In genomic region chr1:72832715-72833153, GRCm38 (mm10) we compare ENCODE assay signal across 11 mouse cellular contexts. TPM values are rescaled to one million over a fixed set of nuclear protein-coding genes. Genes with fewer than 3 reads are reported as not detected.
A peak's percentile ranks its signal among the peaks of the same experiment; 100 is the strongest.
DNase-seq lines count a peak whose midpoint lies in the region; ATAC-seq lines count a peak whose summit lies in the region.
"Had no signal": no experiment of that assay in that cellular context is flagged by ENCODE, and none has a peak within 500 bp of the region (broad histone marks: within the 10 kb centered on the region; RNA-seq: fewer than 3 reads in every experiment).

No protein-coding gene starts in this region.

- H3K4me2 ChIP-seq in hindbrain, embryonic 13.5 days: no peak overlapping the region
- no peak overlapping the region for H3K4me2 ChIP-seq in hindbrain, embryonic 11.5 days (replicated peaks; ENCODE audit: low read depth, low read length)
- no peak overlapping the region for H3K4me2 ChIP-seq in forebrain, embryonic 12.5 days
- no peak overlapping the region for H3K4me2 ChIP-seq in kidney, embryonic 16.5 days (replicated peaks; ENCODE audit: low read depth, low read length)
- H3K4me2 ChIP-seq: heart, embryonic 12.5 days had no signal

- no peaks in the 10 kb centered on the region for H3K27me3 ChIP-seq in hindbrain, embryonic 13.5 days
- no peaks in the 10 kb centered on the region for H3K27me3 ChIP-seq in hindbrain, embryonic 11.5 days (ENCODE audit: control insufficient read depth, insufficient read depth, low read length)
- no peaks in the 10 kb centered on the region for H3K27me3 ChIP-seq in forebrain, embryonic 12.5 days
- H3K27me3 ChIP-seq in kidney, embryonic 16.5 days (ENCODE audit: insufficient read depth, low read length): no peaks in the 10 kb centered on the region
- H3K27me3 ChIP-seq: heart, embryonic 12.5 days had no signal

- H3K4me3 ChIP-seq in hindbrain, embryonic 13.5 days: no peak overlapping the region
- H3K4me3 ChIP-seq in hindbrain, embryonic 11.5 days (ENCODE audit: low read depth, low read length): no peak overlapping the region
- H3K4me3 ChIP-seq in forebrain, embryonic 12.5 days (replicated peaks): no peak overlapping the region
- H3K4me3 ChIP-seq in kidney, embryonic 16.5 days (ENCODE audit: low read length): no peak overlapping the region
- H3K4me3 ChIP-seq: heart, embryonic 12.5 days had no signal

- H3K27ac ChIP-seq in hindbrain, embryonic 13.5 days: peak overlapping the region; percentile 66
- no peak overlapping the region for H3K27ac ChIP-seq in hindbrain, embryonic 11.5 days (ENCODE audit: low read depth, low read length)
- H3K27ac ChIP-seq in forebrain, embryonic 12.5 days: peak overlapping the region; percentile 53
- peak overlapping the region; percentile 21; the same call in 1 of the 2 replicates for H3K27ac ChIP-seq in kidney, embryonic 16.5 days (ENCODE audit: low read length)

- peaks cover 35% of the 10 kb centered on the region for H3K4me1 ChIP-seq in hindbrain, embryonic 13.5 days (replicated peaks)
- H3K4me1 ChIP-seq in hindbrain, embryonic 11.5 days (replicated peaks; ENCODE audit: control insufficient read depth, insufficient read depth, low read length): peaks cover 3% of the 10 kb centered on the region; the same call in 1 of the 2 replicates
- H3K4me1 ChIP-seq in forebrain, embryonic 12.5 days: peaks cover 26% of the 10 kb centered on the region
- H3K4me1 ChIP-seq in kidney, embryonic 16.5 days (ENCODE audit: insufficient read depth, low read length): peaks cover 23% of the 10 kb centered on the region

- ATAC-seq in hindbrain, embryonic 13.5 days (ENCODE audit: low FRiP score): peak; percentile 49; the same call in 1 of the 2 replicates
- no peak for ATAC-seq in hindbrain, embryonic 11.5 days (ENCODE audit: low FRiP score)
- ATAC-seq in forebrain, embryonic 12.5 days (ENCODE audit: low FRiP score): no peak; the same call in 1 of the 2 replicates
- no peak for ATAC-seq in kidney, embryonic 16.5 days (ENCODE audit: low FRiP score, low TSS enrichment)
- ATAC-seq: intestine, embryonic 16.5 days had no signal

- H3K9ac ChIP-seq in hindbrain, embryonic 13.5 days: no peak overlapping the region
- no peak overlapping the region for H3K9ac ChIP-seq in hindbrain, embryonic 11.5 days (ENCODE audit: low read depth, low read length)
- no peak overlapping the region for H3K9ac ChIP-seq in forebrain, embryonic 12.5 days
- no peak overlapping the region for H3K9ac ChIP-seq in kidney, embryonic 16.5 days (replicated peaks; ENCODE audit: low read length)
- H3K9ac ChIP-seq: heart, embryonic 12.5 days had no signal

- WGBS in hindbrain, embryonic 13.5 days: 56% methylated on average over 3 of the region's 3 CpGs
- 63% methylated on average over 3 of the region's 3 CpGs for WGBS in hindbrain, embryonic 11.5 days
- WGBS in forebrain, embryonic 12.5 days: 59% methylated on average over 3 of the region's 3 CpGs
- WGBS in kidney, embryonic 16.5 days: 33% methylated on average over 3 of the region's 3 CpGs

- no peak for DNase-seq in hindbrain, embryonic 11.5 days (ENCODE audit: low spot score)
- peak; percentile 42 for DNase-seq in MN1 (ENCODE audit: low spot score)
- DNase-seq in frontal cortex, postnatal 25 days (ENCODE audit: low spot score in 2 of 2): no peak
- no peak for DNase-seq in spleen, postnatal 10 days (ENCODE audit: low spot score in 2 of 2)
- no peak for DNase-seq in spleen, postnatal 36 days (ENCODE audit: low spot score in 2 of 2)
- DNase-seq: lung, adult 18-20 months had no signal

- no peaks in the 10 kb centered on the region for H3K9me3 ChIP-seq in hindbrain, embryonic 13.5 days
- H3K9me3 ChIP-seq in hindbrain, embryonic 11.5 days (ENCODE audit: control insufficient read depth, low read length): no peaks in the 10 kb centered on the region
- H3K9me3 ChIP-seq in forebrain, embryonic 12.5 days: no peaks in the 10 kb centered on the region
- H3K9me3 ChIP-seq in kidney, embryonic 16.5 days (ENCODE audit: low read length): no peaks in the 10 kb centered on the region; the same call in 1 of the 2 replicates
- H3K9me3 ChIP-seq: heart, embryonic 12.5 days had no signal

- peaks cover 18% of the 10 kb centered on the region for H3K36me3 ChIP-seq in hindbrain, embryonic 13.5 days
- 0 out of 2 replicates have a peak, but pooled peaks cover 2% of the 10 kb centered on the region for H3K36me3 ChIP-seq in hindbrain, embryonic 11.5 days (ENCODE audit: control insufficient read depth, insufficient read depth, low read length)
- H3K36me3 ChIP-seq in forebrain, embryonic 12.5 days (replicated peaks): peaks cover 77% of the 10 kb centered on the region
- no peaks in the 10 kb centered on the region; the same call in 1 of the 2 replicates for H3K36me3 ChIP-seq in kidney, embryonic 16.5 days (ENCODE audit: insufficient read depth, low read length)
- H3K36me3 ChIP-seq: heart, embryonic 12.5 days had no signal

RNA-seq across cellular contexts. Expression of gene Igfbp2, which starts 8.4 kb away (rescaled TPM):
- polyA plus RNA-seq in hindbrain, embryonic 13.5 days (2015; fragmentation: Nextera tagmentation; extraction: Ambion mirVana): 392 and 465 TPM in 2 replicates
- 521 and 561 TPM in 2 replicates for polyA plus RNA-seq in hindbrain, embryonic 11.5 days (2014; fragmentation: Nextera tagmentation; extraction: Ambion mirVana)
- polyA plus RNA-seq in forebrain, embryonic 12.5 days (2016; fragmentation: Nextera tagmentation; extraction: Ambion mirVana): 427 and 524 TPM in 2 replicates
- 144 and 152 TPM in 2 replicates for polyA plus RNA-seq in kidney, embryonic 16.5 days (2015; fragmentation: Nextera tagmentation; extraction: Ambion mirVana)

RNA-seq across cellular contexts. Expression of gene Igfbp5, which starts 42.0 kb away (rescaled TPM):
- polyA plus RNA-seq in hindbrain, embryonic 13.5 days (2015; fragmentation: Nextera tagmentation; extraction: Ambion mirVana): 60.5 and 68.4 TPM in 2 replicates
- 28.1 and 34.8 TPM in 2 replicates for polyA plus RNA-seq in hindbrain, embryonic 11.5 days (2014; fragmentation: Nextera tagmentation; extraction: Ambion mirVana)
- polyA plus RNA-seq in forebrain, embryonic 12.5 days (2016; fragmentation: Nextera tagmentation; extraction: Ambion mirVana): 55.5 and 60.0 TPM in 2 replicates
- 89.0 and 104 TPM in 2 replicates for polyA plus RNA-seq in kidney, embryonic 16.5 days (2015; fragmentation: Nextera tagmentation; extraction: Ambion mirVana)
